Mouse (Mus musculus) neural tube, embryonic 12.5 days (tissue): ENCODE data around the gene Ucn2. TPM values are rescaled to one million over a fixed set of nuclear protein-coding genes. Genes with fewer than 3 reads are reported as not detected.

ENCODE experiments used
- ATAC-seq: fragments of 200-750 bp; cut with Nextera tagmentation; 2 replicates; pipeline ENCODE4 v1.8.0; 2017; ENCODE audit warnings: low read depth, mild to moderate bottlenecking, moderate TSS enrichment, moderate library complexity; ENCODE audit not compliant: low FRiP score
- H3K27ac ChIP-seq: fragments of 300-500 bp; sonication (generic); 2 replicates; pipeline ENCODE4 v1.5.1; 2016
- H3K27me3 ChIP-seq: fragments of 300-500 bp; sonication (generic); replicated peaks from 2 replicates; pipeline ENCODE4 v1.6.1; 2016; ENCODE audit warnings: mild to moderate bottlenecking
- H3K36me3 ChIP-seq: fragments of 300-500 bp; sonication (generic); 2 replicates; pipeline ENCODE4 v1.6.1; 2016; ENCODE audit warnings: mild to moderate bottlenecking
- H3K4me1 ChIP-seq: fragments of 300-500 bp; sonication (generic); 2 replicates; pipeline ENCODE4 v1.6.1; 2016
- H3K4me2 ChIP-seq: fragments of 300-500 bp; sonication (generic); replicated peaks from 2 replicates; pipeline ENCODE4 v1.6.1; 2016; ENCODE audit warnings: mild to moderate bottlenecking
- H3K4me3 ChIP-seq: fragments of 300-500 bp; sonication (generic); 2 replicates; pipeline ENCODE4 v1.5.1; 2016
- H3K9ac ChIP-seq: fragments of 300-500 bp; sonication (generic); 2 replicates; pipeline ENCODE4 v1.6.1; 2016; ENCODE audit warnings: mild to moderate bottlenecking
- H3K9me3 ChIP-seq: fragments of 300-500 bp; sonication (generic); 2 replicates; pipeline ENCODE4 v1.6.1; 2016; ENCODE audit warnings: mild to moderate bottlenecking
- WGBS: fragments of 180-500 bp; shearing (Covaris S2); methylation state at CpG from one replicate; pipeline ENCODE4 v1.1.7; 2016; 5-methylcytosine and 5-hydroxymethylcytosine counted together
- polyA plus RNA-seq: library from polyadenylated mRNA; unstranded; fragments of >200 nt; fragmentation: Nextera tagmentation; extraction: Ambion mirVana; gene quantifications from 2 replicates; pipeline ENCODE4 v1.2.1, GENCODE M21; 2016

The Ucn2 gene
- polyA plus RNA-seq, 1 experiment from 2014 or later, result not detected

DNA sequence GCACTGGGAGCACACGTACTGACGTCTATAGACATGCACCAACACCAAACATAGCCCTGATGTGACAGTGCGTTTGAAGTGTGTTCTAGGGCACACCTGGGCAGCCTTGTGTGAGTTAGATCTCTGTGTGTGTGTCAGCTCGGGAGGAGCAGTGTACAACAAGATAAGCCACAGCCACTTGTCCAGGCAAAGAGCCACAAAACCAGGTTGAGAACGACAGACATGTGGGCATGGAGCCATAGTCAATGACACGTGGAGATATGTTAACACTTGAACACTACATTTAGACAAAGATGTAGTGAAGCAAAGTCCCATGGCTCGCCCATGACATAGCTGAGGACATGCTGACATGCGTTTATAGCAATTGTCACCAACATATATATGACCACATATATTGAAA, 15.2 kb upstream of the Ucn2 start:
- Histone ChIP-seq H3K27me3 (no peaks in the 10 kb centered on the region), H3K36me3 (no peaks in the 10 kb centered on the region), H3K4me2 (no peak overlapping the region), H3K27ac (no peak overlapping the region), H3K9ac (no peak overlapping the region), H3K9me3 (no peaks in the 10 kb centered on the region), H3K4me3 (no peak overlapping the region), H3K4me1 (no peaks in the 10 kb centered on the region)
- no peak for ATAC-seq
- 88% methylated on average over 8 of the region's 8 CpGs for WGBS

DNA sequence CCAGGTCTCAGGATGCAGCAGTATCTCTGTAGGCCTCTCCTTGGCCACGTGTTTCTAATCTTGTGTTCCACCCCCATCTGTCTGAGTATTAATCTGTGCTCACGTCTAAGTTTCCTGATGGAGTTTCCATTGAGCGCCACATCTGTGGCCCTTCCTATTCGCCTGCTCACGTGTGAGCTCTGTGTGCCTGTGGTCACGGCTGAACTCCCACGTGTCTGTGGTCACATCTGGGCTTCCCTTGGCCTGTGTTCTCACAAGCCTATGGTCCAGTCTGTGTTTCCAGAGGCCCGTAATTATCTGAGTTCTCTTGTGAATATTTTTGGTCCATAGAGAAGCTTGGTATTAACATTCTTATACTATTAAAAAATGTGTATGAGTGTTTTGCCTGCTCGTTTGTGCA, 9.3 kb upstream of the Ucn2 start:
- no peak overlapping the region for H3K9ac ChIP-seq
- H3K4me1 ChIP-seq, result no peaks in the 10 kb centered on the region
- WGBS, result 84% methylated on average over 9 of the region's 9 CpGs
- no peaks in the 10 kb centered on the region for H3K27me3 ChIP-seq
- no peak for ATAC-seq
- H3K36me3 ChIP-seq, result no peaks in the 10 kb centered on the region
- H3K4me3 ChIP-seq, result no peak overlapping the region
- no peak overlapping the region for H3K4me2 ChIP-seq
- no peak overlapping the region for H3K27ac ChIP-seq
- no peaks in the 10 kb centered on the region for H3K9me3 ChIP-seq

DNA sequence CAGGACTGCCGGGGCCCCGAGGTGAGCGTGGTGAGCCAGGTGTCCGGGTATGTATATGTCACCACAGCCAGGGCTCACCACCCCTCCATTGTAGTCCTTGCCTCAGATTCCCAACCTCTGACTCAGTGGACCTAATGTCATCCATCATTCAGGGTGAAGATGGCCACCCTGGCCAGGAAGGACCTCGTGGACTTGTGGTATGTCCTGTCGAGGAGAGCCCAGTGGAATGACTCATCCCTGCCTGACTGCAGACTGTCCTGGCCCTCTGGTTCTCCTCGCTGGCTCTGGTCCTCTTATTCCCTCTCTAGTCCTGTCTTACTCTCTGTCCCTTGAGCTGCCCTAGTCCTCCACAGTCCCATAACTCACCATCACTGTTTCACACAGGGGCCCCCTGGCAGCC, 7.8 kb upstream of the Ucn2 start:
- ATAC-seq, result no peak
- Histone ChIP-seq H3K9me3 (no peaks in the 10 kb centered on the region), H3K4me3 (no peak overlapping the region), H3K36me3 (no peaks in the 10 kb centered on the region), H3K27ac (no peak overlapping the region), H3K9ac (no peak overlapping the region), H3K4me2 (no peak overlapping the region), H3K27me3 (no peaks in the 10 kb centered on the region), H3K4me1 (no peaks in the 10 kb centered on the region)
- 82% methylated on average over 7 of the region's 7 CpGs for WGBS

DNA sequence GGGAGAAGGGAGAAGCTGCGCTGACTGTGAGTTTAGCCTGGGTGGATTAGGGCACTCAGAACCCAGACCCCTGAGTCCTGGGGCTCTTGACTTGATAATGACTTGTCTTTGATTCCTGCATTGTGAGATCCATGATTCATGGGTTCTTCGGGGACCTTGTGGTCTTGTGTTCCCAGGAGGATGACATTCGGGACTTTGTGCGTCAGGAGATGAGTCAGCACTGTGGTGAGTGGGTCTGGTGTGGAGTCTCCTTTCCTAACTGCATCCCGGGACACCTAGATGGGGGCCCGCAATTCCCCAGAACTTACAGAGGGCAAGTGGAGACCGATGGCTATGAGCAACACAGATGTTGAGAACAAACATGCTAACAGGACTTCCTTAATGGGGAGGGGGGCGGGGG, 3.3 kb upstream of the Ucn2 start:
- Histone ChIP-seq H3K27me3 (0 out of 2 replicates have a peak, but pooled peaks cover 4% of the 10 kb centered on the region), H3K4me1 (no peaks in the 10 kb centered on the region), H3K36me3 (no peaks in the 10 kb centered on the region), H3K9me3 (no peaks in the 10 kb centered on the region), H3K4me3 (no peak overlapping the region), H3K4me2 (no peak overlapping the region), H3K9ac (no peak overlapping the region), H3K27ac (no peak overlapping the region)
- 84% methylated on average over 8 of the region's 8 CpGs for WGBS
- ATAC-seq, result no peak

DNA sequence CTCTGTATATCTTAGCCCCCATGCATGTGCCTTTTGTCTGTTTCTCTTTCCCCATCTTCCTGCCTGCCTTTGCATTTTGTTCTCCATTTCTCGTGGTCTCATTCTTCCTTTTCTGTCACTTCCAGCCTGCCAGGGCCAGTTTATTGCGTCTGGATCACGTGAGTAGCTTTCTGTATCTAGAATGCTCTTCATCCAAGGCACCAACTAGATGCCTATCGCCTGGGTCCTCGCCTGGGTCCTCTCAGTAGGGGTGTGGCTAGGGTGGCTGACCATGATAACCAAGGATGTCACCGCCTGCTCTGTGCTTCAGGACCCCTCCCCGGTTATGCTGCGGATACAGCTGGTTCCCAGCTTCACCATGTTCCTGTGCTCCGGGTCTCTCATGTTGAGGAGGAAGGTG, 2.6 kb upstream of the Ucn2 start:
- no peaks in the 10 kb centered on the region for H3K36me3 ChIP-seq
- H3K27ac ChIP-seq, result no peak overlapping the region
- 0 out of 2 replicates have a peak, but pooled peaks cover 4% of the 10 kb centered on the region for H3K27me3 ChIP-seq
- H3K4me2 ChIP-seq, result no peak overlapping the region
- WGBS, result 80% methylated on average over 9 of the region's 9 CpGs
- H3K9ac ChIP-seq, result no peak overlapping the region
- peaks cover 5% of the 10 kb centered on the region; the same call in 1 of the 2 replicates for H3K4me1 ChIP-seq
- no peaks in the 10 kb centered on the region for H3K9me3 ChIP-seq
- no peak for ATAC-seq
- H3K4me3 ChIP-seq, result no peak overlapping the region

DNA sequence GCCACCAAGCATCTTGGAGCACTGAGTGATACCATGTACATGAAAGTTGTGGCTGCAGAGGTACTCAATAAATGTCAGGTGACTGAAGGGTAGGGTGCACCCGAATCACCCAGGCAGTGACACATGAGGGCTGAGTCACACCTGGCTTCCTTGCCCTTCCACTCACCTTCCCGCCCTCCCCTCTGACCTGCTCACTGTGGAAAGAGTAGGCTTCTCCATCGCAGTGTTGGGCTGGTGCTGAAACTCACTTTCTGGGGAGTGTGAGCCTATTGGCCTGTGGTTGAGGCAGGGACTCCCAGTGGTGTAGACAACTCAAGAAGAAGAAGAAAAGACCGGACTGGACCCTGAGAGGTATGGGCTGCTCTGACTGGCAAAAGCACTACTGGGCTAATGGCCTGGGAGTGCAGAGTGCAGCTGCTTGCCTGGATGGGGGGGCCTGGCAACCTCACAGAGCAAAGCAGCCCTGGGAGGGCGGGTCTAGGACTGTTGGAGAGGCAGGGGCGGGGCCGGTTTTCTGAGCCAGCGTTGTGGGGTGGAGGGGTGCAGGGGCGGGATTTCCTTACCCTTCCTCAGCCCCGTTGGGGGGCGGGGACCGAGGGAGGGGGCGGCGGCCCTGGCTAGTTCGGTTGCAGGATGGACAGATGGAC, 2.0 kb downstream of the Ucn2 start:
- Histone ChIP-seq H3K27ac (no peak overlapping the region), H3K36me3 (no peaks in the 10 kb centered on the region), H3K9me3 (no peaks in the 10 kb centered on the region), H3K4me1 (peaks cover 16% of the 10 kb centered on the region), H3K4me2 (peak overlapping the region; percentile 25; the same call in 1 of the 2 replicates), H3K4me3 (no peak overlapping the region), H3K27me3 (0 out of 2 replicates have a peak, but pooled peaks cover 4% of the 10 kb centered on the region), H3K9ac (no peak overlapping the region)
- no peak for ATAC-seq
- 23% methylated on average over 15 of the region's 15 CpGs for WGBS

DNA sequence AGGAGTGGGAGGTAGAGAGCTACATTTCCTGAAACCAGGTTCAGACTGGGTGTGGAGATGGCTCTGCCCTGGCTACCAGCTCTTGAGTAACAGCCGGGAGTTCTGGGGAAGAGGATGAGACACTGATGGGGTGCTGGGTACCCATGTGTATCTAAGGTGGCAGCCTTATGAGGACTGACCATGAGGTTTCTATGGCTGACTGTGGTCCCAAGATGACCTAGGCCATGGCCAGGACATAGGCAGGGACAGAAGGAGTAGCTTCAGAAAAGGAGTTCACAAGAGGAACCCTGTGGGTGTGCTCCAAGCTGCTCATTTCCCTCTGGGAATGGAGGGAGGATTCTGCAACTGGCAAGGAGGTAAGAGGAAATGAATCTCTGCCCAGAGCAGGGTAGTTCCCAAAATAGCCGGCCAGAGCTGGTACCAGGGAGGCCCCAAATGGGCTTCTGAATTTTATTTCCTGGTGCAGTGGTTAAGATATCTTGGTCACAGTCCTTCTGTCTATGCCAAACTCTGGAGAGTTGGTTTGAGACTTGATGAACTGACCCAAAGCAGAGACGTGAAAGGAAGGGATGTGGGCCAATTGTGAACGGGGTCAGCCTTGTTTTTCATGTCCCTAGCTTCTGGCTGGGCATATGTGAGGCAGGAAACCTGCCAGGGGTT, 4.1 kb downstream of the Ucn2 start:
- Histone ChIP-seq H3K4me2 (no peak overlapping the region), H3K9ac (no peak overlapping the region), H3K27ac (no peak overlapping the region), H3K4me1 (peaks cover 19% of the 10 kb centered on the region), H3K27me3 (0 out of 2 replicates have a peak, but pooled peaks cover 4% of the 10 kb centered on the region), H3K36me3 (no peaks in the 10 kb centered on the region), H3K9me3 (no peaks in the 10 kb centered on the region), H3K4me3 (no peak overlapping the region)
- ATAC-seq, result no peak
- 81% methylated on average over 4 of the region's 4 CpGs for WGBS

DNA sequence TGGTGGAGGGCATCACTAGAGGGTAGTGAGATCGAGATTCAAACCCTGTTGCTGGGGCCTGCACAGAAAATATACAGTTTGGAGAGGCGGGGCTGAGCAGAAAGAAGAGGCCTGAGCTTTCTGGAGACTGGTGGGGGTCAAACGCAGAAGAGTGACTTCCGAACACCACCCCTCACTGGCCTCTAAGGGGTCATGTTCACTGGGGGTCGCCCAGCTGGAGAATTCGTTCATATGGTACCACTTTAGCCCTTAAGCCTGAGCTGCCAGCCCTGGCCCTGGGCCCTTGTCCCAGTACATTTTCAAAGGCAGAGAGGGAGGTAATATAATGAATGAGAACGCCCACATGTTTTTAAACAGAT, 4.6 kb downstream of the Ucn2 start:
- H3K9ac ChIP-seq, result no peak overlapping the region
- 0 out of 2 replicates have a peak, but pooled peaks cover 4% of the 10 kb centered on the region for H3K27me3 ChIP-seq
- H3K4me2 ChIP-seq, result no peak overlapping the region
- no peak overlapping the region for H3K4me3 ChIP-seq
- no peaks in the 10 kb centered on the region for H3K9me3 ChIP-seq
- H3K36me3 ChIP-seq, result no peaks in the 10 kb centered on the region
- WGBS, result 85% methylated on average over 7 of the region's 7 CpGs
- ATAC-seq, result no peak
- H3K27ac ChIP-seq, result no peak overlapping the region
- peaks cover 20% of the 10 kb centered on the region for H3K4me1 ChIP-seq

DNA sequence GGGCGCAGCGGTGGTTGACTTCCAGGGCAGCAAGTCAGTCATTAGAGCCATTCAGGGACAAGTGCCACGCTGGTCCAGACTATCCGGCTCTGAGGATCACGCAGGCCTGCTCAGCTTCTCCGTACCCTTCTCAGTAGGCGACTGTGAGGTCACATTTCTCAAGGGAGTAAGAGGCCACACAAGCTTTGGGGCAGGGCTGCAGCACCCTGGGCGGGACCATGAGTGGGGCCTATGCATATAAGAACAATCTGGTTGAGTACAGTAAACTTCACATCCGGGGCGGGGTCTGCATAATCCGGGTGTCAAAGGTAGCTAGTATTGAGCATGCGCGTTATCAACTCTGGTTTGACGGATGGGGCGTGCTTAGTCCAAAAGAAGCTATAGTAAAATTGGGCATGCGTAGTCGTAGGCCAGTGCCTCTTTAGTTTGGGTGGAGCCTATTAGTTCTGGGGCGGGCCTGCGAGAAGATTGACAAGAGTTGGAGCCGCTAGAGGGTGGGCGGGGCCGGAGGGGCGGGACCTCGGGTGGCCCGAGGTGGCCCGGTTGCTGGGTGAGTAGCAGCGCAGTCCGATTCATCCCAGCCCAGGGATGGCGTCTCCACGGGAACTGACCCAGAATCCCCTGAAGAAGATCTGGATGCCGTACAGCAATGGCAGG, 5.7 kb downstream of the Ucn2 start, which contains the start of gene Pfkfb4:
TSS of gene Pfkfb4 (plus strand) at position 351 of the 657 bp plus-strand sequence.
- peak; percentile 91 for ATAC-seq
- H3K27ac ChIP-seq, result peak within 1 kb of the TSS; percentile 47
- H3K9me3 ChIP-seq, result no peaks in the 10 kb centered on the region
- no peaks in the 10 kb centered on the region for H3K36me3 ChIP-seq
- H3K9ac ChIP-seq, result peak within 1 kb of the TSS; percentile 58
- H3K27me3 ChIP-seq, result no peaks in the 10 kb centered on the region
- 1% methylated on average over 31 of the region's 31 CpGs for WGBS
- peak within 1 kb of the TSS; percentile 71 for H3K4me2 ChIP-seq
- H3K4me3 ChIP-seq, result peak within 1 kb of the TSS; percentile 57
- peaks cover 29% of the 10 kb centered on the region for H3K4me1 ChIP-seq

DNA sequence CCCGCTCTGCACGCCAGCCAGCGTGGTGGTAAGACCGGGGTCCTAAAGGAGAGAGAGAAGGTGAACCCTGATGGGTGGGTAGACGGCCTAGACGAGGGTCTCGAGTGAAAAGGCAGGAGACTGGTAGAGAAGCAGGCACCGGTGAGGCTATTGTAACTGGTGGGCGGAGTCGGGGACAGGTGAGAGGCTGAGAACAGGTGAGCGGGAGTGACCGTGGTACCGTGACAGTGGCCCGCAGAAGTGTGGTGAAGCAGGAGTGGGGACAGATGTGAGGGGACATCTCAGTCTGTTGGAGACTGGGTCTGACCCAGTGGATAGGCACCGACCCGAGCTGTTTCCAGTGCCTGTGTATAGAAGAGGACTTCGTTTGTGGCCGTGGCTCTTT, 6.3 kb downstream of the Ucn2 start:
- peak; percentile 52; the same call in 1 of the 2 replicates for ATAC-seq

DNA sequence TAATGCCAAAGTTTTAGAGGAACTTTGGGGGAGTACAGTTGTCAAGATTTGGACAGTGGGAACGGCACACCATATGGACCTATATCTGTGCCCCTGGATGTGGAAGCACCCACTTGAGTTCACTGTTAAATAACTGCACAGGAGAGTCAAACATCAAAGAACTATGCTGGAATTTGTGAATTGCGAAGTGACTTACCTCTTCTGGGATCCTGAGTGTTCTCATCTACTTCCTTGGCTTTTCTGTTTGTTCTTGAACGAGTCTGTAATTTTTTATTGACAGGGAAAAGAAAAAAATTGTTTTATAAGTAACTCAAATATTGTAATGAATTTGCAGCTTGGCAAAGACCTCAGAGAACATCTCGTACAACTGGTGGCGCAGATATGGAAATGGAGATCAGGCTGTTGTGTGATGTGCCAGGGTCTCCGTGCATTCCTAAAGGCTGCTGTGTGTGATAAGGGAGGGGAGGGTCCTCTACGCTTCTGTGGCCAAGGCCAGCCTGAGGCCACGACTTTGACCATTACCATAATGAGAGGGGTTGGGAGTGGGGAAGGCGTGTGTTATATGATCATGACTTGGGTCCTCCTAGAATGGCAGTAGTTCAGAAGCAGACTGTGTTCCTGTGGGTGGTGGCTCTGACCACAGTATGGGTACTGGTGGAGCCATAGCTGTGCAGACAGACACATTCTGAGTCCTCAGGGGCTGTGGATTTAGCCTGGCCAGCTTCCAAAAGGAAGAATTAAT, 7.0 kb downstream of the Ucn2 start:
- no peak overlapping the region for H3K27ac ChIP-seq
- no peaks in the 10 kb centered on the region for H3K36me3 ChIP-seq
- no peak for ATAC-seq
- peak overlapping the region; percentile 57 for H3K4me3 ChIP-seq
- WGBS, result 84% methylated on average over 9 of the region's 9 CpGs
- no peak overlapping the region for H3K9ac ChIP-seq
- peak overlapping the region; percentile 71 for H3K4me2 ChIP-seq
- H3K27me3 ChIP-seq, result no peaks in the 10 kb centered on the region
- H3K4me1 ChIP-seq, result peaks cover 28% of the 10 kb centered on the region
- H3K9me3 ChIP-seq, result no peaks in the 10 kb centered on the region

More for the DNA sequence above, 6.3 kb downstream of the Ucn2 start:
- H3K4me3 ChIP-seq, result peak overlapping the region; percentile 57
- 9% methylated on average over 18 of the region's 18 CpGs for WGBS
- H3K9me3 ChIP-seq, result no peaks in the 10 kb centered on the region
- H3K27me3 ChIP-seq, result no peaks in the 10 kb centered on the region
- H3K9ac ChIP-seq, result peak overlapping the region; percentile 58
- H3K4me2 ChIP-seq, result peak overlapping the region; percentile 71
- no peaks in the 10 kb centered on the region for H3K36me3 ChIP-seq
- H3K4me1 ChIP-seq, result peaks cover 29% of the 10 kb centered on the region
- 0 out of 2 replicates have a peak overlapping the region, but pooled peaks have one; percentile 7 for H3K27ac ChIP-seq

DNA sequence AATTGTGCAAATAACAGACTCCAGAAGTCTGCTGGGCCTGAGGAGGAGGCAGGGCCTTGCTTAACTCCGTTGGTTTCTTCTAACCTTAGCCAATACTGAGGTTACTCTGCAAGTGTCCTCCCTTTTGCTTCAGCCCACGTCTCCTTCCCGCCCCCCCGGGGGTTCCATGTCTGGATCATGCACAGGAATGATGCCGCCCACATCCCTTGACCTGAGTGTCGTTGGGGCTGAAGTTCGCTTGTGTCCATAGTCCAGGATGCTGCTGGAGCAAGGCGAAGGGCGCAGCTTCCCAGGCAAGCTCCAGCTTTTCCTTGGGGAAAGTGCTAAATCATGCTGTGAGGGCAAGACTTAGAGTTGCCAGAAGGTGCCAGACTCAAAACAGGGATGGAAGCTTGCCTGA, 10.6 kb downstream of the Ucn2 start:
- Histone ChIP-seq H3K27me3 (no peaks in the 10 kb centered on the region), H3K4me2 (no peak overlapping the region), H3K36me3 (no peaks in the 10 kb centered on the region), H3K9me3 (no peaks in the 10 kb centered on the region), H3K4me1 (peaks cover 22% of the 10 kb centered on the region), H3K9ac (no peak overlapping the region), H3K27ac (no peak overlapping the region), H3K4me3 (no peak overlapping the region)
- no peak for ATAC-seq
- 77% methylated on average over 9 of the region's 9 CpGs for WGBS
